ENCODE assay signal across 11 mouse cellular contexts in the genomic region with DNA sequence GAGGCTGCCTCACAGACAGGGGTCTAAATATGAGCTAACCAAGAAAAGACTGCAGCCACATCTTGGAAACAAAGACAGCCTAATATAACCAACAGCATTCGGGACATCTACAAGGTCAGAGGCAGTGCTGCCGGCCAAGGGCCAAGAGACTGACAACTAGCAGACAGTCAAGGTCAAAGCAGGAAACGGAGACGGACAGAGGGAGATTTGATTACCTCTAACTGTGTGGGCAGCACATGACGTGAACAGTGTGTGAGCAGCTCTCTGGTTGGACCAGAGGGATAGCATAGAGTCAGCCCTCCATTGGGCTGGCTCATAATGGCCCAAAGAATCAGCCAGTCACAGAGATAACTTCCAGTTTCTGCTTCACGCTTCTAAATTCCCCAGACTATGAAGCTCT.
DNase-seq lines count a peak whose midpoint lies in the region; ATAC-seq lines count a peak whose summit lies in the region.
"Had no signal": no experiment of that assay in that cellular context is flagged by ENCODE, and none has a peak within 500 bp of the region (broad histone marks: within the 10 kb centered on the region; RNA-seq: fewer than 3 reads in every experiment).

No protein-coding gene starts in this region.

- no peak overlapping the region for H3K4me2 ChIP-seq in hindbrain, embryonic 11.5 days (replicated peaks; ENCODE audit: low read depth, low read length)
- no peak overlapping the region for H3K4me2 ChIP-seq in embryonic facial prominence, embryonic 15.5 days (replicated peaks)
- H3K4me2 ChIP-seq: neural tube, embryonic 12.5 days had no signal

- ATAC-seq in hindbrain, embryonic 11.5 days (ENCODE audit: low FRiP score): no peak
- ATAC-seq in embryonic facial prominence, embryonic 15.5 days (ENCODE audit: insufficient number of reproducible peaks, low FRiP score, low TSS enrichment, low read depth): no peak
- ATAC-seq: CD4-positive, CD25-positive, alpha-beta regulatory T cell, adult 4 months had no signal

- 0 out of 2 replicates have a peak overlapping the region, but pooled peaks have one; percentile 24 for H3K27ac ChIP-seq in hindbrain, embryonic 10.5 days
- no peak overlapping the region for H3K27ac ChIP-seq in hindbrain, embryonic 11.5 days (ENCODE audit: low read depth, low read length)
- 0 out of 2 replicates have a peak overlapping the region, but pooled peaks have one; percentile 31 for H3K27ac ChIP-seq in embryonic facial prominence, embryonic 15.5 days (replicated peaks)
- H3K27ac ChIP-seq: neural tube, embryonic 12.5 days had no signal

- no peaks in the 10 kb centered on the region for H3K9me3 ChIP-seq in hindbrain, embryonic 10.5 days
- H3K9me3 ChIP-seq in hindbrain, embryonic 11.5 days (ENCODE audit: control insufficient read depth, low read length): no peaks in the 10 kb centered on the region
- H3K9me3 ChIP-seq in embryonic facial prominence, embryonic 15.5 days (replicated peaks): no peaks in the 10 kb centered on the region
- H3K9me3 ChIP-seq: neural tube, embryonic 12.5 days had no signal

- H3K27me3 ChIP-seq in hindbrain, embryonic 10.5 days (ENCODE audit: insufficient read depth, poor library complexity, severe bottlenecking): no peaks in the 10 kb centered on the region
- H3K27me3 ChIP-seq in hindbrain, embryonic 11.5 days (ENCODE audit: control insufficient read depth, insufficient read depth, low read length): no peaks in the 10 kb centered on the region
- no peaks in the 10 kb centered on the region for H3K27me3 ChIP-seq in embryonic facial prominence, embryonic 15.5 days
- H3K27me3 ChIP-seq: neural tube, embryonic 12.5 days had no signal

- intact Hi-C loops in heart, postnatal 14 days (cut with DNase I): loop anchor here (5.0 to 10.0 kb wide), 2 partner anchors 403 to 635 kb away; no protein-coding TSS in a partner anchor

- no peak for DNase-seq in hindbrain, embryonic 10.5 days (ENCODE audit: low spot score)
- no peak for DNase-seq in hindbrain, embryonic 11.5 days (ENCODE audit: low spot score)
- peak; percentile 17 for DNase-seq in MN1 (ENCODE audit: low spot score)
- peak; percentile 57 to 74 for DNase-seq in heart, postnatal 14 days
- DNase-seq in adipocyte (ENCODE audit: low spot score): no peak
- no peak for DNase-seq in frontal cortex, adult 2 months (ENCODE audit: extremely low spot score in 1 of 2, low spot score in 1 of 2)
- no peak for DNase-seq in right cerebral cortex, postnatal 4 days
- DNase-seq: thymus, postnatal 25 days had no signal

- no peak overlapping the region for H3K9ac ChIP-seq in hindbrain, embryonic 11.5 days (ENCODE audit: low read depth, low read length)
- no peak overlapping the region for H3K9ac ChIP-seq in embryonic facial prominence, embryonic 15.5 days
- H3K9ac ChIP-seq: neural tube, embryonic 12.5 days had no signal

- WGBS in hindbrain, embryonic 10.5 days: 56% methylated on average over 6 of the region's 6 CpGs
- WGBS in hindbrain, embryonic 11.5 days: 62% methylated on average over 6 of the region's 6 CpGs
- WGBS in embryonic facial prominence, embryonic 15.5 days: 43% methylated on average over 6 of the region's 6 CpGs

- no peak overlapping the region for H3K4me3 ChIP-seq in hindbrain, embryonic 10.5 days
- no peak overlapping the region for H3K4me3 ChIP-seq in hindbrain, embryonic 11.5 days (ENCODE audit: low read depth, low read length)
- H3K4me3 ChIP-seq in embryonic facial prominence, embryonic 15.5 days (replicated peaks): no peak overlapping the region
- H3K4me3 ChIP-seq: neural tube, embryonic 12.5 days had no signal

- peaks cover 14% of the 10 kb centered on the region for H3K4me1 ChIP-seq in hindbrain, embryonic 10.5 days (replicated peaks)
- H3K4me1 ChIP-seq in hindbrain, embryonic 11.5 days (replicated peaks; ENCODE audit: control insufficient read depth, insufficient read depth, low read length): no peaks in the 10 kb centered on the region; the same call in 1 of the 2 replicates
- H3K4me1 ChIP-seq in embryonic facial prominence, embryonic 15.5 days: peaks cover 21% of the 10 kb centered on the region

- no peaks in the 10 kb centered on the region for H3K36me3 ChIP-seq in hindbrain, embryonic 10.5 days
- no peaks in the 10 kb centered on the region for H3K36me3 ChIP-seq in hindbrain, embryonic 11.5 days (ENCODE audit: control insufficient read depth, insufficient read depth, low read length)
- no peaks in the 10 kb centered on the region for H3K36me3 ChIP-seq in embryonic facial prominence, embryonic 15.5 days
- H3K36me3 ChIP-seq: neural tube, embryonic 12.5 days had no signal

Comparison
In these comparisons a context has a peak if more than half of its experiments do, and no peak if none do; other contexts are left out.
1. DNase-seq: peak in MN1 (single experiment) and heart, postnatal 14 days (2 of 2); none in hindbrain, embryonic 10.5 days (single experiment), hindbrain, embryonic 11.5 days (single experiment), adipocyte (single experiment), frontal cortex, adult 2 months (0 of 2) and right cerebral cortex, postnatal 4 days (single experiment).